Mouse (Mus musculus) spleen, adult 2 months (tissue): ENCODE results near the gene Zfyve1.

ENCODE experiments used
- CTCF ChIP-seq: fragments of 200-500 bp; IDR thresholded peaks from 2 replicates; pipeline ENCODE4 v1.5.1; 2011; ENCODE audit warnings: mild to moderate bottlenecking, inconsistent platforms; ENCODE audit not compliant: insufficient read depth, insufficient read length, insufficient replicate concordance; ENCODE audit errors: extremely low read depth
- POLR2A ChIP-seq: fragments of 200-500 bp; IDR thresholded peaks from 2 replicates; pipeline ENCODE4 v1.6.1; 2011; ENCODE audit warnings: low read depth, low read length, inconsistent platforms

- TF ChIP-seq CTCF (no peak), POLR2A (no peak)
Measured at GRCm38 (mm10) chr12:83577445-83577844, 19.6 kb downstream of the Zfyve1 start.
